Mouse (Mus musculus): ENCODE measurements around the gene Eea1.

DNA sequence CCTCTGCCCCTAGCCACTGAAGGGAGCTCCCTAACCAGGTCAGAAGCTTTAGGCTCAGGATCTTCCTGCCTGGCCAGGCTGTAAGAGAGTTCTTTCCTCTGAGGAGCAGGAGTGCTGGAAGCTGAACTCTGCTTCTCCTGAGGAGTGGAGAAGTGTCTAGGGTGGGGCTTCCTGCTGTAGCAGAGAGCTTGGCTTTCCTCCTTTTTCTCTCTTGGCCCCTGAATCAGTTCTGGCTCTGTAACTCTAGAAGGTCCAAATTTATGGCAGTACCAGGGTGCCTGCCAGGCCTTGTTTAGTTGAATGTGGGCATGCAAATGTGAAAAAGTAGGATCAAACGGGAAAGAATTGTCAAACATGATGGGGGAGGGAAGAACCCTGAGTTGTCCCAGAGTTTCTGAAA, 17.1 kb downstream of the Eea1 start:
- TF ChIP-seq POLR2A (IDR thresholded peaks at IDR 0.05; ENCODE audit: low read depth, low read length) (no peak), CTCF (conservative IDR thresholded peaks at IDR 0.05; ENCODE audit: insufficient read depth, insufficient read length, low read depth, low read length) (no peak)

All from kidney, adult 2 months (tissue).